Mouse (Mus musculus): ENCODE results near the gene Bcl2l13.
A peak's percentile ranks its signal among the peaks of the same experiment; 100 is the strongest.
"Not testable (repeated sequence)": the region's sequence is repeated elsewhere in the genome, so short reads cannot be mapped to it uniquely, and the experiment has no call there.

Bcl2l13 gene

GRCm38 (mm10) chr6:120830866-120831608, 5.0 kb upstream of the Bcl2l13 start:
- peak; percentile 54 for DNase-seq (ENCODE audit: low spot score)

- DNase-seq (ENCODE audit: low spot score), result no peak
These were observed 3.9 kb upstream of the Bcl2l13 start for GRCm38 (mm10) chr6:120832097-120832496.

GRCm38 (mm10) chr6:120834766-120835321, 1.2 kb upstream of the Bcl2l13 start:
- peak; percentile 43 for DNase-seq (ENCODE audit: low spot score)

- peak; percentile 73 for DNase-seq (ENCODE audit: low spot score)
These were observed 558 bp downstream of the Bcl2l13 start for GRCm38 (mm10) chr6:120836389-120837151.

- peak; percentile 56 for DNase-seq (ENCODE audit: low spot score)
These were observed 1.1 kb downstream of the Bcl2l13 start for GRCm38 (mm10) chr6:120837152-120837530.

GRCm38 (mm10) chr6:120840258-120840657, 4.2 kb downstream of the Bcl2l13 start:
- DNase-seq (ENCODE audit: low spot score), result peak; percentile 77

- no peak for DNase-seq (ENCODE audit: low spot score)
These were observed 5.7 kb downstream of the Bcl2l13 start for GRCm38 (mm10) chr6:120841754-120842153.

GRCm38 (mm10) chr6:120850720-120851119, 14.7 kb downstream of the Bcl2l13 start:
- not testable (repeated sequence) for DNase-seq (ENCODE audit: low spot score)

- DNase-seq (ENCODE audit: low spot score), result no peak
These were observed 18.4 kb downstream of the Bcl2l13 start for GRCm38 (mm10) chr6:120854413-120854812.

GRCm38 (mm10) chr6:120858217-120858711, 22.3 kb downstream of the Bcl2l13 start:
- no peak for DNase-seq (ENCODE audit: low spot score)

- no peak for DNase-seq (ENCODE audit: low spot score)
These were observed 24.1 kb downstream of the Bcl2l13 start for GRCm38 (mm10) chr6:120860079-120860478.

GRCm38 (mm10) chr6:120866051-120866814, 30.2 kb downstream of the Bcl2l13 start:
- DNase-seq (ENCODE audit: low spot score), result no peak

- DNase-seq (ENCODE audit: low spot score), result no peak
These were observed 32.8 kb downstream of the Bcl2l13 start for GRCm38 (mm10) chr6:120868824-120869223.

GRCm38 (mm10) chr6:120871286-120871685, 35.3 kb downstream of the Bcl2l13 start:
- peak; percentile 58 for DNase-seq (ENCODE audit: low spot score)

- no peak for DNase-seq (ENCODE audit: low spot score)
These were observed 37.9 kb downstream of the Bcl2l13 start for GRCm38 (mm10) chr6:120873874-120874273.

- no peak for DNase-seq (ENCODE audit: low spot score)
These were observed 43.0 kb downstream of the Bcl2l13 start for GRCm38 (mm10) chr6:120879046-120879445.

- no peak for DNase-seq (ENCODE audit: low spot score)
These were observed 48.4 kb downstream of the Bcl2l13 start for GRCm38 (mm10) chr6:120884436-120884835.

- no peak for DNase-seq (ENCODE audit: low spot score)
These were observed 50.7 kb downstream of the Bcl2l13 start for GRCm38 (mm10) chr6:120886696-120887095.

- DNase-seq (ENCODE audit: low spot score), result no peak
These were observed 58.1 kb downstream of the Bcl2l13 start for GRCm38 (mm10) chr6:120894089-120894488.

- no peak for DNase-seq (ENCODE audit: low spot score)
These were observed 58.5 kb downstream of the Bcl2l13 start for GRCm38 (mm10) chr6:120894524-120894923.

GRCm38 (mm10) chr6:120898188-120898833, 62.3 kb downstream of the Bcl2l13 start:
- peak; percentile 85 for DNase-seq (ENCODE audit: low spot score)

Data from adipocyte (in vitro differentiated cells).